Mouse (Mus musculus): ENCODE measurements around the gene Specc1l. TPM values are rescaled to one million over a fixed set of nuclear protein-coding genes. Genes with fewer than 3 reads are reported as not detected.

Specc1l gene
- polyA plus RNA-seq, 1 experiment from 2014 or later, result 34.6 TPM

DNA sequence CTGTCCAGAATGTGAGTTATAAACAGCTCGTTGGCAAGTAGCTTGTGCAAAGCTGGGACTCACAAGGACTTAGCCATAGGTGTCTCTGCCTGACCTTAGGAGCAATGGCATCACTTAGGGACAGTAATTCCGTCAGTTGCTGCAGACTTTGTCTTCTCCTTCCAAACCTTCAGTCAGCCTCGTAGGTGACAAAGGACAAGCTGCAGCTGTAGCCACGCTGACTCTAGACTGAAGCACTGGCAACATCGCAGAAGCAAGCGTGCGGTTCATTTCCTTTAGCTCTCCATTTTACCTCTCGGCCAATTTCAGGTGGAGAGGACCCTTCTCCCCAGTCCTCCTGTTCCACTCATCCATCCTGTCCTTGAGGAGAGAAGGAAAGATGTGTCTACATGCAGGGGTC, 112.1 kb downstream of the Specc1l start:
- DNase-seq, result peak; percentile 83
- WGBS, result 46% methylated on average over 8 of the region's 8 CpGs
- Histone ChIP-seq H3K9me3 (ENCODE audit: low read depth, low read length) (no peaks in the 10 kb centered on the region), H3K27me3 (ENCODE audit: insufficient read depth, low read length) (no peaks in the 10 kb centered on the region), H3K27ac (ENCODE audit: low read depth) (no peak overlapping the region), H3K36me3 (ENCODE audit: insufficient read depth) (no peaks in the 10 kb centered on the region), H3K9ac (no peak overlapping the region), H3K4me2 (no peak overlapping the region), H3K4me3 (ENCODE audit: low read depth, low read length) (no peak overlapping the region), H3K4me1 (ENCODE audit: insufficient read depth) (peaks cover 17% of the 10 kb centered on the region)
- peak; percentile 17; the same call in 1 of the 2 replicates for ATAC-seq (ENCODE audit: insufficient read depth)
- no peak for TF ChIP-seq CTCF (IDR thresholded peaks at IDR 0.05; ENCODE audit: low read depth)

DNA sequence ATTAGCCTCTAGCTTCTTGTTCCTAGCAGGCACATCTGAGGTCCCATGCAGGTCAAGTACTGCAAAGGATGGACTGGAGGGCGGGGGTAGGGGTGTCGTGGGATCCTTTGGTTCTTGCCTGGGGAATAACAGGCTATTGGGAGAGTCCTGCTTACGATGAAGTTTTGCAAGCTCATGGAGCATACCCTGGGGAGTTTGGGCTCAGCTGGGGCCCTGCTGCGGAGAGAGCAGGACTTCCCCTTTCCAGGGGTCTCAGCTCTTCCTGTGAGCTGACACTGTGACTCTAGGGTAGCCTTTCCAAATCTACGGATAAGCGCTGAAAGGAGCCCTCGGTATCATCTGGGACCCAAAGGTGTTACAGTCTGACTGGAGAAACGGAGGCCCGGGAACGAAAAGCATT, 112.5 kb downstream of the Specc1l start:
- H3K27me3 ChIP-seq (ENCODE audit: insufficient read depth, low read length), result no peaks in the 10 kb centered on the region
- no peak overlapping the region for H3K4me2 ChIP-seq
- DNase-seq, result no peak
- WGBS, result 56% methylated on average over 10 of the region's 10 CpGs
- no peak overlapping the region for H3K9ac ChIP-seq
- no peak overlapping the region for H3K27ac ChIP-seq (ENCODE audit: low read depth)
- no peak for TF ChIP-seq CTCF (IDR thresholded peaks at IDR 0.05; ENCODE audit: low read depth)
- H3K4me1 ChIP-seq (ENCODE audit: insufficient read depth), result peaks cover 17% of the 10 kb centered on the region
- no peaks in the 10 kb centered on the region for H3K9me3 ChIP-seq (ENCODE audit: low read depth, low read length)
- no peaks in the 10 kb centered on the region for H3K36me3 ChIP-seq (ENCODE audit: insufficient read depth)
- ATAC-seq (ENCODE audit: insufficient read depth), result no peak
- H3K4me3 ChIP-seq (ENCODE audit: low read depth, low read length), result no peak overlapping the region

DNA sequence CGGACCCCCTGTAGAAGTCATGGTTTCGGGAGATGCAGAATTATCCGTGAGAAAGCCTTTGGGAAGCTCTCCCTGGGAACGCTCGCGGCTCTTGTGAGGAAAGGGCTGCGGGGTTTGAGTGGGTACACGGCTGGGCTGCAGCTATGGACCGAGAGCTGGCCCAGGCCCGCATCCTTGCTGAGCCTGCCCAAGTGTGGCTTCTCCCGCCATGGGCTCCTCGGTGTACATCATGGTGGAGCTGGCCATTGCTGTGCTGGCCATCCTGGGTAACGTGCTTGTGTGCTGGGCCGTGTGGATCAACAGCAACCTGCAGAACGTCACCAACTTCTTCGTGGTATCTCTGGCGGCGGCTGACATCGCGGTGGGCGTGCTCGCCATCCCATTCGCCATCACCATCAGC, 113.9 kb downstream of the Specc1l start:
- ATAC-seq (ENCODE audit: insufficient read depth) (no peak), DNase-seq (no peak)
- Histone ChIP-seq H3K27ac (ENCODE audit: low read depth) (no peak overlapping the region), H3K36me3 (ENCODE audit: insufficient read depth) (no peaks in the 10 kb centered on the region), H3K4me2 (no peak overlapping the region), H3K9me3 (ENCODE audit: low read depth, low read length) (no peaks in the 10 kb centered on the region), H3K4me1 (ENCODE audit: insufficient read depth) (peaks cover 17% of the 10 kb centered on the region), H3K4me3 (ENCODE audit: low read depth, low read length) (no peak overlapping the region), H3K9ac (no peak overlapping the region), H3K27me3 (ENCODE audit: insufficient read depth, low read length) (no peaks in the 10 kb centered on the region)
- TF ChIP-seq CTCF (IDR thresholded peaks at IDR 0.05; ENCODE audit: low read depth), result no peak
- WGBS, result 93% methylated on average over 23 of the region's 23 CpGs

DNA sequence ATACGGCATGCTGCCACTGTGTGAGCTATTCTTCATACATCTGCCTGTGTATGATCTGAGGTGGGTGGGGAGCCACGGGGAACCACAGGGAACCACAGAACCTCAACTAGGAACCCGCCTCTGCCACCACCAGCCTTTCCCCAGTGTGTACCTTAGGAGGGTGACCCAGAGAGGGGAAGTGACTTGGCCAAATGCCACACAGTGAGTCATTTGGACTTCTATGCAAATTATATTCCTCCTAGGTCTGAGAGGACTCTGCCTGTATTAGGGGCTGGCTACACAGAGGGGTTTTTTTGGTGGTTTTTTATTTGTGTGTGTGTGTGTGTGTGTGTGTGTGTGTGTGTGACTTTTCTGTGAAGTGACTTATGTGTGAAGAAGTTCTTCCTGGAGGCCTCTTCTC, 114.7 kb downstream of the Specc1l start:
- WGBS, result 63% methylated on average over 3 of the region's 3 CpGs
- H3K36me3 ChIP-seq (ENCODE audit: insufficient read depth), result no peaks in the 10 kb centered on the region
- H3K9ac ChIP-seq, result no peak overlapping the region
- no peak overlapping the region for H3K4me3 ChIP-seq (ENCODE audit: low read depth, low read length)
- ATAC-seq (ENCODE audit: insufficient read depth) (peak; percentile 45), DNase-seq (peak; percentile 81)
- H3K4me2 ChIP-seq, result no peak overlapping the region
- no peak overlapping the region for H3K27ac ChIP-seq (ENCODE audit: low read depth)
- no peaks in the 10 kb centered on the region for H3K27me3 ChIP-seq (ENCODE audit: insufficient read depth, low read length)
- H3K9me3 ChIP-seq (ENCODE audit: low read depth, low read length), result no peaks in the 10 kb centered on the region
- peaks cover 17% of the 10 kb centered on the region for H3K4me1 ChIP-seq (ENCODE audit: insufficient read depth)
- no peak for TF ChIP-seq CTCF (IDR thresholded peaks at IDR 0.05; ENCODE audit: low read depth)

DNA sequence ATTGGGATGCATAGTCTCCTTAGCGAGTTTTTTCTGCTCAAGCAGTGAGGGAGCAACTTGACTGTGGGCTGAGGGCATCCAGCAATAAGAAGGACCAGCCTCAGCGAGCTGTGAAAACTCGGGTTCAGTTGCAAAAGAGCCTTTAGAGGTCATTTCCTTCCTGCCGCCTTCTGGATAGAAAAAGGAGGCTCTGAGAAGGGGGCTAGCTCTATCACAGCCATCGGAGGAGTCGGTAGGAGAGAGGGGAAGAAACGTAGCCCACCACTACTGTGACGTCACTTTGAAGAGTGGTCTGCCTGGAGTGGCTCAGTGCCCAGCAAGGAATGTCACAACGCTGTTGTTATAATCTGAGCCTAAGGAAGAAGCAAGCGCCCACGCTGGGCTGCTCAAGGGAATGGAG, 115.2 kb downstream of the Specc1l start:
- Histone ChIP-seq H3K27me3 (ENCODE audit: insufficient read depth, low read length) (no peaks in the 10 kb centered on the region), H3K4me1 (ENCODE audit: insufficient read depth) (peaks cover 17% of the 10 kb centered on the region), H3K4me3 (ENCODE audit: low read depth, low read length) (no peak overlapping the region), H3K9ac (no peak overlapping the region), H3K27ac (ENCODE audit: low read depth) (no peak overlapping the region), H3K4me2 (no peak overlapping the region), H3K9me3 (ENCODE audit: low read depth, low read length) (no peaks in the 10 kb centered on the region), H3K36me3 (ENCODE audit: insufficient read depth) (no peaks in the 10 kb centered on the region)
- 48% methylated on average over 11 of the region's 11 CpGs for WGBS
- ATAC-seq (ENCODE audit: insufficient read depth), result 0 out of 2 replicates have a peak, but pooled peaks have one; percentile 32
- DNase-seq, result peak; percentile 50
- no peak for TF ChIP-seq CTCF (IDR thresholded peaks at IDR 0.05; ENCODE audit: low read depth)

DNA sequence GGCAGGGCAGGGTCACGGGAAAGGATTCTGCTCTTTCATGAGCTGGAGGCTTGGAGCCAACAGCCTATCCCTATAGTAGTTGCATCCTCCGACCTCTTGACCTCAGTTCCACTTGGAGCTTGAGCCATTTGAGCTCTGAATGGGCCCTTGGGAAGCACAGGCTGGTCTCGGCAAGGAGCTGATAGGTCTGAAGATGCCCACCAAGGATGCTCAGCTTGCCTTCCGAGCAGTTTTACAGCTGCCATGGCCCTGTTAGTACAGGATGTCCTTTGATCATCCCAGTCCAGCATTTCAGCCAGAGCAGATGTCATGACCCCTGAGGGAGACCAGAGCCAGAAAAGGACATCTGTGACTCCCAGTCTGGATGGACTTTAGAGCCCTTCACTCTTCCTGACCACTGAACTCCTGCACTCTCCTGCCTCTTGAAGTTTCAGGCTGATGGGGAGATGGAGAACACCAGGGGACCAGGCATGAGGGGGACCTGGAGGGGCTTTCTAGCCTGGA, 116.4 kb downstream of the Specc1l start:
- Histone ChIP-seq H3K9ac (no peak overlapping the region; the same call in 1 of the 2 replicates), H3K4me1 (ENCODE audit: insufficient read depth) (peaks cover 21% of the 10 kb centered on the region), H3K4me3 (ENCODE audit: low read depth, low read length) (no peak overlapping the region), H3K9me3 (ENCODE audit: low read depth, low read length) (no peaks in the 10 kb centered on the region), H3K36me3 (ENCODE audit: insufficient read depth) (no peaks in the 10 kb centered on the region), H3K27me3 (ENCODE audit: insufficient read depth, low read length) (no peaks in the 10 kb centered on the region), H3K27ac (ENCODE audit: low read depth) (no peak overlapping the region), H3K4me2 (no peak overlapping the region)
- no peak for ATAC-seq (ENCODE audit: insufficient read depth)
- no peak for TF ChIP-seq CTCF (IDR thresholded peaks at IDR 0.05; ENCODE audit: low read depth)
- no peak for DNase-seq
- 74% methylated on average over 4 of the region's 4 CpGs for WGBS

DNA sequence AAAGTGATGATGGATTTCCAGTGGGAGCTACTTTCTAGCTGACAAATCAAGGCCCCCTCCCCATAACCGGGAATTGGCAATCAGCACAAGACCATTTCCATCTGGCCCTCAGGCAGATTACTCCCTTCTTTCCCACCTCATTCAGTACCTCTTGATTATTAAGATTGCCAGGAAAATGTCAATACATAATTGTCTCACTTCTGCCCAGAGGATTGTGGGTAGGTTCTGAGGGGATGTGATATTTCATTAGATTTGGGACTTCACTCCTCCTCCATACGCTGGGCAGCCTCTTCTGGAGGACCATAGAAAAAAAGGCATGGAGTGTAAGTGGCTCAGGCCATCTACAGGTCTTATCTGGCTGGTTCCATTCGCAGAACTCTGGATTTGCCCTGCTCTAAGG, 120.4 kb downstream of the Specc1l start:
- no peaks in the 10 kb centered on the region for H3K36me3 ChIP-seq (ENCODE audit: insufficient read depth)
- H3K4me2 ChIP-seq, result no peak overlapping the region
- 50% methylated on average over 3 of the region's 3 CpGs for WGBS
- ATAC-seq (ENCODE audit: insufficient read depth) (peak; percentile 56), DNase-seq (peak; percentile 78)
- H3K4me1 ChIP-seq (ENCODE audit: insufficient read depth), result peaks cover 8% of the 10 kb centered on the region; the same call in 1 of the 2 replicates
- H3K9ac ChIP-seq, result no peak overlapping the region
- TF ChIP-seq CTCF (IDR thresholded peaks at IDR 0.05; ENCODE audit: low read depth), result no peak
- no peaks in the 10 kb centered on the region for H3K9me3 ChIP-seq (ENCODE audit: low read depth, low read length)
- H3K27me3 ChIP-seq (ENCODE audit: insufficient read depth, low read length), result no peaks in the 10 kb centered on the region
- no peak overlapping the region for H3K27ac ChIP-seq (ENCODE audit: low read depth)
- no peak overlapping the region for H3K4me3 ChIP-seq (ENCODE audit: low read depth, low read length)
